Mouse (Mus musculus) lung, postnatal 10 days (tissue): ENCODE data around the gene Ddx56.

Source experiments
- DNase-seq: peaks from one replicate; pipeline ENCODE4 v3.0.0; 2021

Gene Ddx56

GRCm38 (mm10) chr11:6267320-6268254, at the start of gene Ddx56:
TSS of gene Ddx56 (minus strand) at chr11:6267772.
- peak; percentile 96 for DNase-seq

GRCm38 (mm10) chr11:6316821-6317220, 49.2 kb upstream of the Ddx56 start:
- no peak for DNase-seq

- DNase-seq, result no peak
These were observed 46.4 kb upstream of the Ddx56 start for GRCm38 (mm10) chr11:6313874-6314406.

GRCm38 (mm10) chr11:6308181-6308580, 40.6 kb upstream of the Ddx56 start:
- DNase-seq, result no peak

DNA sequence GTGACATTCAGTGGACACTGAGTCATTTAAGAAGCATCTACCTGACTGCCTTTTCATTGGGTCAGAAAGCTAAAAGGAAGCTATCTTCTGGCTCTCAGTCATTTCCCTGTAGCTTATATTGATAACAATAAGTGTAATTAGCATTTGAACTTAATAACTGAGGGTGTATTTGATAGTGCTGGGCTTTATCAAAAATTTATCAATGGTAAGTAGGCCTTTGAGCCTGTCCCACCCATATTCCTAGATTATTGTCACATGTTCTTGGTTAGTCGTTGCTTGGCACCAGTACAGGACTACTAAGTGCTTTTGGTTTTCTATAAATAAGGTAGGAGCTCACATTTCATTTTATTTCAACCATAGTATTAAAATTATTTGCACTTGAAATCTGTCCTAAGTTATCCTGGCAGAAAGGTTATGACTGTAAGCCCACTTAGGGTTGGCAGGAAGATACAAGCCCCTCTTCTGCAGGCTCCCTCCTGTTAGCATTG, 38.4 kb upstream of the Ddx56 start:
- DNase-seq, result no peak

GRCm38 (mm10) chr11:6302793-6303192, 35.2 kb upstream of the Ddx56 start:
- DNase-seq, result no peak

- no peak for DNase-seq
These were observed 31.9 kb upstream of the Ddx56 start for GRCm38 (mm10) chr11:6299435-6299834.

DNA sequence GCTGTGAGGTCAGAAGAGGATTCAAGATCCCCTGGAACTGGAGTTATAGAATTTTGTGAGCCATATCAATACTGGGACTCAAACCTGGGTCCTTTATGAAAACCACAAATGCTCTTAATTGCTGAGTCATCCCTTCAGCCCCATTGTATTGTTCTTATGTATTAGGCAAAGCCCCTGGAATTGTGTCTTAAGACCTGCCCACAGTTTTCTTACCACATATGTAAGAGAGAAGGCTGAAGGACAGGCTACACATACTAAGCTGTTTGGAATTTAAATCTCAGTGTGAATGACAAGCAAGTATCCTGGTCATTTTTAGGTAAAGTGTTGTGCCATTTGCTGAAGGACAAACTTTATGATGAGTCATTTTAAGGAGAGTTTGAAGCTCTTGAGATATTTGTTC, 28.5 kb upstream of the Ddx56 start:
- DNase-seq, result no peak

- DNase-seq, result no peak
These were observed 27.1 kb upstream of the Ddx56 start for GRCm38 (mm10) chr11:6294632-6295031.

- no peak for DNase-seq
These were observed 26.0 kb upstream of the Ddx56 start for GRCm38 (mm10) chr11:6293601-6294000.

- no peak for DNase-seq
These were observed 25.4 kb upstream of the Ddx56 start for GRCm38 (mm10) chr11:6292988-6293349.

DNA sequence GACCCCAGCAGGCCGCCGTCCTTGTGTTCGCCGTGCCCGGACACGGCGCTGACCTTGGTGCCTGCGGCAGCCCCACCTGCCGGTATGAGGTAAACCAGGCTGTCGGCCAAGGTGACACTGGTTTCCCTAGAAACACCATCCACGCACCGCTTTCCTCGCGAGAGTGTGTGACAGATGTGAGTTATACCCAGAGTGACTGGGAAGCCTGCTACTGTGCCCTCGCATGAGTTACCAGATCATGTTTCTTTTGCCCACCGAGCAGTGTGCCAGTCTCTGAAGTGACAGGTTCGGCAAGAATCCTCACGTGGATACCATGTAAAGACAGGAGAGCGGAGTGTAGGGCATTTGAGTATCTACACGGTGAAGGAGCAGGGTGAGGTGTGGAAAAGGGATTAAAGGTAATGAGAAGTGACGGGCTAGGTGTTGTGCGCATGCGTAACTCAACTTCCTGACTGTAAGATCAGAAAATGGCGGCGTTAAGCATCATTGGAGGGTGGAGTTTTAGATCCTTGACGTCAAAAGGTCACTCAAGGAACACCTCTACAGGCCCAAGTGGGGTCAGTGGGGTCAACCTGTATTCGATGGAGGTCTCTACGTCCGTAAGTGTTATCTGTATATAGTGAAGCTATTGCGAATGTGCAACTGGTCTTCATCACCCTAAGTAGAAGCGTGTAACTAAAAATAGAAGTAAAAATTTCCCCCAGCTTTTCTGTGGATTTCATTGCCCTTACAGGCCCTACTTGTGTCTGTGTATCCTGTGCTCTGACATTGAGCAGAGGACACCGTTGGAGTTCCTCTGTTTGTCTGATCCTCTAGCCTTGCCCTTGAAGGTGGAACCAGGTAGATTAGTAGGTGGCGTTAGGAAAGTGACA, 24.8 kb upstream of the Ddx56 start:
- peak; percentile 87 for DNase-seq

DNA sequence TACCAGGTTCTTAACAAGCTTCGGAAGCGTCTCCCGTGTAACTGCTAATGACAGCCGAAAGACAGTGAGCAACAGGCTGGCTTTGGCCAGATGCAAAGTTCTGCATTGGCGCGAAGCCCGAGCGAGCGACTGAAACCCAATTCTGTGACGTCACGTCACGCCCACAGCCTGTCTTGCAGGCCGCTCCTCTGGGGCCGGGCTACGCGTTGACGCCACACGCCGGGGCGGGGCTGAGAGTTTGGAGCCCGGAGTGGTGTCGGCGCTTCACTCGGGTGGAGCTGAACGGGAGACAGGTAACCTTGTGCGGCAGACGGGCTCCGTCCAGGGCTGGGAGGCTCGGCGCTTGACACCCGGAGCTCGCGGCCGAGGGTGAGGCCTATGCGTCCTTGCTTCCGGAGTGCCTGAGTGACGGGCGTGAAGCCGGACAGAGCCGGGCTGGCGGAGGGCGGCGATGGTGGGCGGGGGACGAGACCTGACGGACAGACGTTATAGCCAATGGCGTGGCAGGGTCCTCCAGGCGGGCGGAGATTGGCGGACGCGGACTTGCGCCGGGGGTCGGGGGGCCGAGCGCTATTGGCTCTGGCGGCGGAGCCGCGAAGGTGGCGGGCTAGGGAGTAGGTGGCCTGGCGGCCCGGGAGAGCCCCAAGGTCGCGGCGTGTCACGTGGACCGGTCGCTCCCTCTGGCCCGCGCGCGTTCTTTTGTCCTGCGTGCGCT, 24.0 kb upstream of the Ddx56 start, which contains the start of gene Ogdh:
Gene Ogdh (plus strand): TSS at position 233 of the 715 bp plus-strand sequence.
- peak; percentile 99 for DNase-seq

GRCm38 (mm10) chr11:6290883-6291282, 23.3 kb upstream of the Ddx56 start:
- no peak for DNase-seq

GRCm38 (mm10) chr11:6290138-6290537, 22.6 kb upstream of the Ddx56 start:
- no peak for DNase-seq

- DNase-seq, result peak; percentile 62
These were observed 15.4 kb upstream of the Ddx56 start for GRCm38 (mm10) chr11:6282940-6283339.

DNA sequence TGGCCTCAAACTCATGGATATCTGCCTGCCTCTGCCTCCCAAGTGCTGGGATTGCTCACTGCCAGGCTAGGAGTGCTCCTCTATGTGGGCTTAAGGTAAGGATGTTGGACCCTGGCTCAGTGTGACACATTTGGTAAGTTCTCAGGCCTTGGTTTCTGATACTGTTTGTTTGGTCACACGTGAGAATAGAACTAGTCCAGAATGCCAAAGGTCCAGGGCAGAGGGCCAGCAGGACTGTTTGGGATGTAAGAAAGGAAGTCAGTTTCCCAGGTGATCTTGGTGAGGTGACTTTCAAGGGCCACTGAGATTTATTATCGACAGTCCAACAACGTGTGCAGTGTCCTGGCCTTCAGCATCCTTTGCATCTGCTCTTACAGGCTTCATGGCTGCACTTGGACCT, 8.9 kb upstream of the Ddx56 start:
- DNase-seq, result no peak

DNA sequence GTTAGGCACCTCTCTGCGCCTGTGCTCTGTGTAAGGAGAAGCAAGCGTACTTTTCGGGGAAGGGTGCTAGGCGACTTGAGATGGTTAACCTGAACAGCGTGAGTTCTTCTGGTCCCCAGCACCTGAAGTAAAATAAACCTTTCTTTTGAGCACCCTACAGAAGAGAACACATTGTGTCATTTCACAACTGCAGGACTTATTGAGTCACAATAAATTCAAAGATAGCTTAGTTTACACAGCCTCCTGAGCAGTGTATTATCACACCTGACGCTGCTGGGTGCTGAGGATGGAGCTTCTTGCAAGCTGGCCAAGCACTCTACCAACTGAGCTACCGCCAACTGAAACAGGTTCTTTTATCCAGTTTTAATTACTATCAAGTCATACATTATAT, 7.5 kb upstream of the Ddx56 start:
- DNase-seq, result no peak

GRCm38 (mm10) chr11:6274387-6275093, 7.0 kb upstream of the Ddx56 start, which contains the start of gene Tmed4:
TSS of gene Tmed4 (minus strand) at chr11:6274870.
- peak; percentile 99 for DNase-seq

- DNase-seq, result no peak
These were observed 6.0 kb upstream of the Ddx56 start for GRCm38 (mm10) chr11:6273607-6274006.

DNA sequence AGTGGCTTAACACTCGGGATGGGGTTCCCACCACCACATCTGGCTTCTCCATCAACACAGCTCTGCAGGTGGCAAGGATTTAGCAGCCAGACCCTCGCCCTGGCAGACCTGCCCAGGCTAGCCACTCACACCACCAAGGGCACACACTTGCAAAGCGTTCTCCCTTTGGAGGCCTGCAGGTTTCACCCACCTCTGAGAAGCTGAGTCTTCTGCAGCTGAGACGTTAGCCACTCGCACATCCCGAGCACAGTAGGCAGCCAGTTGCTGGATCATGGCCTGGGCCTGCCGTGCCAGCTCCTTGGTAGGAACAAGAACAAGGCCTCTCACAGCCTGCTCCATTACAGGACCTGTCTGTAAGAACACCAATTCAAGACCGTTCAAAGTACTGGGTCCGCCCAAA, 951 bp downstream of the Ddx56 start:
- no peak for DNase-seq
